Mouse (Mus musculus): Measurements from ENCODE around the gene Rbpms2. TPM values are rescaled to one million over a fixed set of nuclear protein-coding genes. Genes with fewer than 3 reads are reported as not detected.

Gene Rbpms2
- polyA plus RNA-seq, 1 experiment from 2014 or later = 2.9 TPM

DNA sequence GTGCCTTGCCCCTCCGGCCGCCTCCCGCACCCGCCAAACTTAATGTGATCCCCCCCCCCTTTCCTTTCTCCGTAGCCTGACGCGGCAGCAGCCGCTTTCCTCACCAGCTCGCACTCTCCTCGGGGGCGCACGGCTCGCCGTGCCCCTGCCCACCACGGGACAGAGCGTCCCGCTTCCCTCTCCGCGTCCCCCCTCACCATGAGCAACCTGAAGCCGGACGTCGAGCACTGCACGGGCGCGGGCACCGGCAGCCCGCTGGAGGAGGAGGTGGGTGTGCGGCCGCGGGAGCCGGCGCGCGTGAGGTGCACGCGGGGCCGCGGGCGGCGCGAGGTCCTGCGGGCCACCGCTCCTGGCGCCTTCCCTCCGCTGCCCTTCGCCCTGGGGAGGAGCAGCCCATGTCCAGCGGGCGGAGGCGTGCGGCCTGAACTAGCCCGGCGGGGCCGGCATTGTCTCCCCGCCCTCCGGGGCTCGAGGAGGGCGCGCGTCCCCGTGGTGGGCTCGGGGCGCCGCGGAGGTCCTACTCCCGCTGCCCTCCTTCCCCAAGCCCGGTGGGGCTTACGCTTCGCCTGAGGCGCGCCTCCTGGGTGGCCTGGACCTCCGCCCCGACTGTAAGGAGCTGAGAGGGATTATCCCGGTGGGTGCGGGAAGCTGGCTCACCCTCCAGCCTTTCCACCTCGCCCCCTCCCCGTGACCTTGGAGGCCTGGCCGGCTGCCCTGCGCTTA is 1.3 kb downstream of the Rbpms2 start:
- peak overlapping the region; percentile 62 for H3K4me3 ChIP-seq (ENCODE audit: low read depth, low read length)
- no peak overlapping the region for H3K27ac ChIP-seq (ENCODE audit: low read length)
- no peaks in the 10 kb centered on the region; the same call in 1 of the 2 replicates for H3K9me3 ChIP-seq (replicated peaks; ENCODE audit: control insufficient read depth, low read length, poor library complexity, severe bottlenecking)
- ATAC-seq = peak; percentile 64
- no peaks in the 10 kb centered on the region for H3K36me3 ChIP-seq (ENCODE audit: control insufficient read depth, insufficient read depth, low read length)
- H3K4me1 ChIP-seq (ENCODE audit: control insufficient read depth, insufficient read depth, low read length) = peaks cover 14% of the 10 kb centered on the region
- peaks cover 38% of the 10 kb centered on the region for H3K27me3 ChIP-seq (ENCODE audit: control insufficient read depth, insufficient read depth, low read depth, low read length)
- H3K4me2 ChIP-seq (ENCODE audit: low read length) = peak overlapping the region; percentile 94
- WGBS = under 1% methylated on average over 35 of the region's 78 CpGs
- H3K9ac ChIP-seq (ENCODE audit: low read depth, low read length) = peak overlapping the region; percentile 48

DNA sequence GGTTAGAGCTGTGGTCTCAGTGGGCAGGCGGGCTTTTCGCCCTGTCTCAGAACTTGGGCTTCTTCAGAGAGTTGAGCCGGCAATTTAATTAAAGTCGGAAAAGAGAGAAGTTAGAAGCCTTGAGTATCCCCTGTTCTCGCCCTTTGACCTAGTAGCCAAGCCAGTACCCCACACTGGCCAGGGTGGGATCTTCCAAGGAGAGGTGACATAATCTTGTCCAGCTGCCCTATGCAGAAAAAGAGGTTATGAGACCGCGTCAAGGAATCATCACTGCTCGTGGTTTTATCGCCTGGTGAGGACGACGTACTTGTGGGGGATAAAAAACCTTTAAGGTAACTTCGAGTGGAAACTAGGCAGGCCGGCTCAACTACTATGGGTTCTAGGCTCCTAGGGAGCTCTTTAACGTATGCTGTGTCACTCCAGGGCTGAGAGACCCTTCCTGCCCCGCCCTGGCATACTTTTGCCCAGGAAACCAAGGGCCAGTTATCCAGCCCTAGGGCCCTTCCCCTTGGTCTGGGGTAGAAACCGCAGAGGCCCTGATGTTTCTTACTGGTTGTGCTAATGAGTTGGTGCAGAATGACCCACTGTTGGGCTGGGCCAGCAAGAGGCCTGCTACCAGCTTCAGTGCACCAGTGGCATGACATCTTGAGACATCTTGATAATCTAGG is 2.0 kb downstream of the Rbpms2 start:
- Histone ChIP-seq H3K9ac (ENCODE audit: low read depth, low read length) (no peak overlapping the region), H3K4me2 (ENCODE audit: low read length) (peak overlapping the region; percentile 94), H3K9me3 (replicated peaks; ENCODE audit: control insufficient read depth, low read length, poor library complexity, severe bottlenecking) (no peaks in the 10 kb centered on the region; the same call in 1 of the 2 replicates), H3K36me3 (ENCODE audit: control insufficient read depth, insufficient read depth, low read length) (no peaks in the 10 kb centered on the region), H3K27ac (ENCODE audit: low read length) (no peak overlapping the region), H3K27me3 (ENCODE audit: control insufficient read depth, insufficient read depth, low read depth, low read length) (peaks cover 38% of the 10 kb centered on the region), H3K4me1 (ENCODE audit: control insufficient read depth, insufficient read depth, low read length) (peaks cover 14% of the 10 kb centered on the region), H3K4me3 (ENCODE audit: low read depth, low read length) (peak overlapping the region; percentile 62)
- ATAC-seq = no peak
- WGBS = 18% methylated on average over 16 of the region's 16 CpGs

GRCm38 (mm10) chr9:65635766-65636165 is 6.3 kb downstream of the Rbpms2 start:
- no peak overlapping the region for H3K4me2 ChIP-seq (ENCODE audit: low read length)
- WGBS = 39% methylated on average over 1 of the region's 1 CpGs
- no peaks in the 10 kb centered on the region for H3K36me3 ChIP-seq (ENCODE audit: control insufficient read depth, insufficient read depth, low read length)
- H3K4me3 ChIP-seq (ENCODE audit: low read depth, low read length) = no peak overlapping the region
- H3K4me1 ChIP-seq (ENCODE audit: control insufficient read depth, insufficient read depth, low read length) = no peaks in the 10 kb centered on the region
- H3K27me3 ChIP-seq (ENCODE audit: control insufficient read depth, insufficient read depth, low read depth, low read length) = peaks cover 19% of the 10 kb centered on the region
- no peaks in the 10 kb centered on the region for H3K9me3 ChIP-seq (replicated peaks; ENCODE audit: control insufficient read depth, low read length, poor library complexity, severe bottlenecking)
- H3K9ac ChIP-seq (ENCODE audit: low read depth, low read length) = no peak overlapping the region
- ATAC-seq = no peak
- no peak overlapping the region for H3K27ac ChIP-seq (ENCODE audit: low read length)

DNA sequence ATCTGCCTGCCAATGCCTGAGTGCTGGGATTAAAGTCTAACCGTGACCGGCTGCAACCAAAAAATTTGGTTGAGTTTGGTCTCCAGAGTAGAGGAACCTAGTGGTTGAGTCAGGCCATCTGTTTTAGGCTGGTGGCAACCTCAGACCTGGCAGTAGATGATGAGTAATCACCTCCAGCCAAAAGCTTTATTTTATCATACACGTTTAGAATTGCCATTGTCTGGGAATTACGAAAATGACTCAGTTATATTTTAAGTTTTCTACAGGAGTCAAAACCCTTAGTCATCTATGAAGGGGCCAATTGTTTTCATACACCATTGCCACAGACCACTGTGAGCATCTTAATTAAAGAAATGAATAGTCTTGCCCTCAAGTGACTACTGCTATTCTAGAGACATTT is 7.5 kb downstream of the Rbpms2 start:
- no peaks in the 10 kb centered on the region for H3K36me3 ChIP-seq (ENCODE audit: control insufficient read depth, insufficient read depth, low read length)
- no peak overlapping the region for H3K27ac ChIP-seq (ENCODE audit: low read length)
- H3K9me3 ChIP-seq (replicated peaks; ENCODE audit: control insufficient read depth, low read length, poor library complexity, severe bottlenecking) = no peaks in the 10 kb centered on the region
- H3K4me2 ChIP-seq (ENCODE audit: low read length) = no peak overlapping the region
- no peak for ATAC-seq
- WGBS = 84% methylated on average over 4 of the region's 4 CpGs
- H3K27me3 ChIP-seq (ENCODE audit: control insufficient read depth, insufficient read depth, low read depth, low read length) = peaks cover 8% of the 10 kb centered on the region
- H3K9ac ChIP-seq (ENCODE audit: low read depth, low read length) = no peak overlapping the region
- no peak overlapping the region for H3K4me3 ChIP-seq (ENCODE audit: low read depth, low read length)
- no peaks in the 10 kb centered on the region; the same call in 1 of the 2 replicates for H3K4me1 ChIP-seq (ENCODE audit: control insufficient read depth, insufficient read depth, low read length)

- Histone ChIP-seq H3K4me1 (ENCODE audit: control insufficient read depth, insufficient read depth, low read length) (no peaks in the 10 kb centered on the region; the same call in 1 of the 2 replicates), H3K27ac (ENCODE audit: low read length) (no peak overlapping the region), H3K4me2 (ENCODE audit: low read length) (no peak overlapping the region), H3K4me3 (ENCODE audit: low read depth, low read length) (no peak overlapping the region), H3K9ac (ENCODE audit: low read depth, low read length) (no peak overlapping the region), H3K27me3 (ENCODE audit: control insufficient read depth, insufficient read depth, low read depth, low read length) (no peaks in the 10 kb centered on the region), H3K9me3 (replicated peaks; ENCODE audit: control insufficient read depth, low read length, poor library complexity, severe bottlenecking) (no peaks in the 10 kb centered on the region), H3K36me3 (ENCODE audit: control insufficient read depth, insufficient read depth, low read length) (no peaks in the 10 kb centered on the region)
- no peak for ATAC-seq
- 62% methylated on average over 5 of the region's 5 CpGs for WGBS
Measured at GRCm38 (mm10) chr9:65639065-65639464, 9.6 kb downstream of the Rbpms2 start.

GRCm38 (mm10) chr9:65640838-65641410 is 11.5 kb downstream of the Rbpms2 start:
- no peak for ATAC-seq
- 8% methylated on average over 5 of the region's 5 CpGs for WGBS
- no peaks in the 10 kb centered on the region for H3K9me3 ChIP-seq (replicated peaks; ENCODE audit: control insufficient read depth, low read length, poor library complexity, severe bottlenecking)

GRCm38 (mm10) chr9:65641446-65642052 is 12.1 kb downstream of the Rbpms2 start:
- 7% methylated on average over 12 of the region's 12 CpGs for WGBS
- H3K9ac ChIP-seq (ENCODE audit: low read depth, low read length) = no peak overlapping the region
- H3K9me3 ChIP-seq (replicated peaks; ENCODE audit: control insufficient read depth, low read length, poor library complexity, severe bottlenecking) = no peaks in the 10 kb centered on the region
- H3K4me2 ChIP-seq (ENCODE audit: low read length) = no peak overlapping the region
- H3K36me3 ChIP-seq (ENCODE audit: control insufficient read depth, insufficient read depth, low read length) = no peaks in the 10 kb centered on the region
- no peaks in the 10 kb centered on the region for H3K27me3 ChIP-seq (ENCODE audit: control insufficient read depth, insufficient read depth, low read depth, low read length)
- H3K4me3 ChIP-seq (ENCODE audit: low read depth, low read length) = no peak overlapping the region
- ATAC-seq = no peak
- no peaks in the 10 kb centered on the region; the same call in 1 of the 2 replicates for H3K4me1 ChIP-seq (ENCODE audit: control insufficient read depth, insufficient read depth, low read length)
- no peak overlapping the region for H3K27ac ChIP-seq (ENCODE audit: low read length)

More at GRCm38 (mm10) chr9:65640838-65641410, 11.5 kb downstream of the Rbpms2 start:
- H3K27ac ChIP-seq (ENCODE audit: low read length) = no peak overlapping the region
- H3K4me2 ChIP-seq (ENCODE audit: low read length) = no peak overlapping the region
- H3K27me3 ChIP-seq (ENCODE audit: control insufficient read depth, insufficient read depth, low read depth, low read length) = no peaks in the 10 kb centered on the region
- H3K9ac ChIP-seq (ENCODE audit: low read depth, low read length) = no peak overlapping the region
- H3K36me3 ChIP-seq (ENCODE audit: control insufficient read depth, insufficient read depth, low read length) = no peaks in the 10 kb centered on the region
- no peak overlapping the region for H3K4me3 ChIP-seq (ENCODE audit: low read depth, low read length)
- no peaks in the 10 kb centered on the region; the same call in 1 of the 2 replicates for H3K4me1 ChIP-seq (ENCODE audit: control insufficient read depth, insufficient read depth, low read length)

- Histone ChIP-seq H3K9me3 (replicated peaks; ENCODE audit: control insufficient read depth, low read length, poor library complexity, severe bottlenecking) (no peaks in the 10 kb centered on the region), H3K27ac (ENCODE audit: low read length) (no peak overlapping the region)
- no peak for ATAC-seq
Measured at GRCm38 (mm10) chr9:65642546-65642945, 13.1 kb downstream of the Rbpms2 start.

More at GRCm38 (mm10) chr9:65642546-65642945, 13.1 kb downstream of the Rbpms2 start:
- Histone ChIP-seq H3K4me1 (ENCODE audit: control insufficient read depth, insufficient read depth, low read length) (no peaks in the 10 kb centered on the region; the same call in 1 of the 2 replicates), H3K9ac (ENCODE audit: low read depth, low read length) (no peak overlapping the region), H3K4me3 (ENCODE audit: low read depth, low read length) (no peak overlapping the region), H3K36me3 (ENCODE audit: control insufficient read depth, insufficient read depth, low read length) (no peaks in the 10 kb centered on the region), H3K27me3 (ENCODE audit: control insufficient read depth, insufficient read depth, low read depth, low read length) (no peaks in the 10 kb centered on the region), H3K4me2 (ENCODE audit: low read length) (no peak overlapping the region)

Measured in midbrain, embryonic 16.5 days (tissue).